Mouse (Mus musculus): ENCODE measurements around the gene Ciao1. TPM values are rescaled to one million over a fixed set of nuclear protein-coding genes. Genes with fewer than 3 reads are reported as not detected.

Gene Ciao1
- 10 to 100 TPM; 70.5 to 83.6 TPM for polyA plus RNA-seq (2017; shearing (Covaris generic))

DNA sequence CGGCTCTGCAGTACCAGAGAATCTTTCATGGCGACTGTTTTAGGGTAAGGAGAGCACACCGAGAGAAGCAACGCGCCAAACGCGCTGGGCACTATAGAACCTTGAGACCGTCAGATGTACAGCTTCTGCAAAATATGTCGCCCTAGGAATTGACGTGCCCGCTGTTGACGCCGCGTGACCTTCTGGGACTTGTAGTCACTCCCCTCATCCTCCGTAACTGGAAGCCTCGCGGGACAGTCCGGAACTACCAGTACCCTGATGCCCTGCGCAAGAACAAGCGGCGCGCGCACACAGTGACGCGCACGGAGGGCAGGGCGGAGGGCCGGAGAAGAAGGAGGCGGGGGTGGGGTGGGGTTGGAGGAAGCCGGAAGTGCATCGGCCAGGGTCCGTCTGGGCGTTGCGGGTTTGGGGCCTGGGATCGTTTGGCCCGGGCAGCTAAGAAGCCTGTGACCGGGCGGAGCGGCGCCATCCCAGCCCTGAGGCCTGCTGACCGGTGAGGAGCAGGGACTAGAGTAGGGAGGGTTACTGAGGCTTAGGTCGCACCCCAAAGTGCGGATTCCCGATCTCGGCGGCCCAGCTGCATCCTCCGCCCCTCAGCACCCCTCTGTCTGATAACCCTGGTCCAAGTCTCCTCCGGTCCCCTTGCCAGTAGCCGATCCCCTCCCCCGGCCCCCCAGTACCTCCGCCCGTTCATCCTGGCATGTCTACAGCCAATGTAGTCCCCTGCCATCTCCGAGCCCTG is at the start of gene Ciao1, which contains the start of gene Tmem127:
Gene Ciao1, minus strand, starts transcription at position 225 of the 742 bp plus-strand sequence.
Gene Tmem127, plus strand, starts transcription at position 317 of the 742 bp plus-strand sequence.

DNA sequence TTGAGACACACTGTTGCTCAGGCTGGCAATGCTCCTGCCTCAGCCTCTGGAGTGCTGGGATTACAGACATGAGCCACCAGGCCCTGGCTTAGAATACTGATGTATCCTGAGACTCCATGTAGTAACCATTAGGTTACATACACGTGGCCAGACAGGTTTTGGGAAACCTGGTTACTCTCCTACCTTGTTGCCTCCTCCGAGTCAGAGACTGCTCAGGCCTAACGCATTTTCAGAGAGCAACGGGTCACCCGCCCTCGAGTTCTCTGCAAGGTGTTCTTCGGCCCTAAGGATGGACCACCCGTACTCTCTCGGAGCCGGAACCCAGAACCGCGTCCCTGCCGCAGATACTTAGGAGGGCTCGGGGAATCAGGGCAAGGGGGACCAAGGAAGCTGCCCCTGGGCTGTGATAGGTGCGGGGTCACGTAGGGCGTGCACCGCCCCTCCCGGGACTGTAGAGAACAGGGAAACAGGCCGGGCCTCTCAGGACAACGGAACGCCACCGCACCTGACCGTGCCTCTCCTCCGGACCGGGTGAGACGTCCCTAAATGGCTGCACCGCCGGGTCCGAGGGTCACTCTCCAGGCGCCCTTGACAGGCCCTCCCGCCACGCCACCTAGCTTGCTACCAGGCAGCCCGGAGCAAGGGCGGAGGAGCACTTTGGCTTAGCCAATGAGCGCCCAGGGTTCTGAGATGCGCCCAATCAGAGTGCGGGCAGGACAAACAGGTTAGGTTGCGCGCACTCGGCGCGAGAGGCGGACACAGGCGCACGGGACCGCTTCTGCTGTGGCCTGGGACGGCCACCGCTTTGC is 22.1 kb upstream of the Ciao1 start, which contains the start of gene Stard7:
Gene Stard7, plus strand, starts transcription at position 728 of the 809 bp plus-strand sequence.

GRCm38 (mm10) chr2:127207547-127208451 is 39.8 kb downstream of the Ciao1 start, which contains the start of the genes 1810024B03Rik and Snrnp200:
TSS of gene 1810024B03Rik (minus strand) at chr2:127208280.
TSS of gene Snrnp200 (plus strand) at chr2:127208386.

Other genes starting within 250 kb of the Ciao1 start
- 10 to 100 TPM; 13.7 to 15.9 TPM for gene Ap4e1, start 239.1 kb downstream of the Ciao1 start, polyA plus RNA-seq (2017; shearing (Covaris generic))
- gene Blvra, start 177.2 kb downstream of the Ciao1 start, polyA plus RNA-seq (2017; shearing (Covaris generic)) = 10 to 100 TPM; 81.4 to 92.6 TPM
- gene Ncaph, start 113.9 kb downstream of the Ciao1 start, polyA plus RNA-seq (2017; shearing (Covaris generic)) = 10 to 100 TPM; 19.1 to 20.0 TPM
- gene Itpripl1, start 104.4 kb downstream of the Ciao1 start, polyA plus RNA-seq (2017; shearing (Covaris generic)) = 1 to 10 TPM; 6.7 to 7.8 TPM
- 1 to 10 TPM in 1 of 2 experiments, under 1 TPM in 1; 0.57 to 1.4 TPM for gene 1810024B03Rik, start 39.5 kb downstream of the Ciao1 start, polyA plus RNA-seq (2017; shearing (Covaris generic))
- gene Snrnp200, start 39.4 kb downstream of the Ciao1 start, polyA plus RNA-seq (2017; shearing (Covaris generic)) = 10 to 100 TPM; 40.1 to 72.2 TPM
- 10 to 100 TPM; 30.2 to 49.1 TPM for gene Tmem127, start 92 bp upstream of the Ciao1 start, polyA plus RNA-seq (2017; shearing (Covaris generic))
- 100 to 1,000 TPM in 1 of 2 experiments, 10 to 100 TPM in 1; 63.9 to 105 TPM for gene Stard7, start 22.4 kb upstream of the Ciao1 start, polyA plus RNA-seq (2017; shearing (Covaris generic))
- gene Dusp2, start 88.3 kb upstream of the Ciao1 start, polyA plus RNA-seq (2017; shearing (Covaris generic)) = 100 to 1,000 TPM; 263 to 563 TPM
- under 1 TPM; 0.17 to 0.42 TPM for gene Astl, start 90.8 kb upstream of the Ciao1 start, polyA plus RNA-seq (2017; shearing (Covaris generic))
- gene Adra2b, start 115.4 kb upstream of the Ciao1 start, polyA plus RNA-seq (2017; shearing (Covaris generic)) = under 1 TPM in 1 of 2 experiments, not detected in 1; 0.15 TPM
- gene Gpat2, start 177.4 kb upstream of the Ciao1 start, polyA plus RNA-seq (2017; shearing (Covaris generic)) = under 1 TPM in 1 of 2 experiments, not detected in 1; 0.97 TPM
- 10 to 100 TPM; 36.5 to 37.9 TPM for gene Fahd2a, start 196.7 kb upstream of the Ciao1 start, polyA plus RNA-seq (2017; shearing (Covaris generic))